Mouse (Mus musculus) cerebellum, adult 9-10 months (tissue): ENCODE data around the gene Ncapd2.

ENCODE experiments used
- DNase-seq: peaks from one replicate; pipeline ENCODE4 v3.0.0; 2022

Ncapd2 gene

GRCm38 (mm10) chr6:125191332-125192015 is at the start of gene Ncapd2, which contains the start of gene Mrpl51:
Gene Ncapd2, minus strand, starts transcription at chr6:125191701.
Gene Mrpl51, plus strand, starts transcription at chr6:125191801.
- peak; percentile 97 for DNase-seq

- DNase-seq, result no peak
These were observed 49.1 kb upstream of the Ncapd2 start for GRCm38 (mm10) chr6:125240617-125241016.

- DNase-seq, result no peak
These were observed 48.0 kb upstream of the Ncapd2 start for GRCm38 (mm10) chr6:125239547-125239946.

DNA sequence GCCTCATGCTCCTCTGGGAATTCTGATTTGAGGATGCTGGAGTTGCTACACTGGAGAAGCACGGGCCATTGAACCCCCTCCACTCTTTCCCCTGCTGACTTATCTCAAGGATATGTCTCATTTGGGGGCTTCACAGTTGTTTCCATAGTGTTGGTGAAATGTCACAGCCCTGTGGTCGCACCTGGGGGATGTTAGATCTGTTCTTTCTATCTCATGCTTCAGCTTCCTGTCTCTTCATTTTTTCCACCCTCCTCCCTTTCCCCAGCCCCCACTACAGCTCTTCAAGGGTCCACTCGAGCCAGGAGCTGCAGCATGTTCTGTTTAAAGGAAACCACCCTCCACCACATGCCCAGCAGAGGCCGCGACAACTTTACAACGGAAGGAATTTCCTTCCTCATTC is 46.9 kb upstream of the Ncapd2 start:
- no peak for DNase-seq

DNA sequence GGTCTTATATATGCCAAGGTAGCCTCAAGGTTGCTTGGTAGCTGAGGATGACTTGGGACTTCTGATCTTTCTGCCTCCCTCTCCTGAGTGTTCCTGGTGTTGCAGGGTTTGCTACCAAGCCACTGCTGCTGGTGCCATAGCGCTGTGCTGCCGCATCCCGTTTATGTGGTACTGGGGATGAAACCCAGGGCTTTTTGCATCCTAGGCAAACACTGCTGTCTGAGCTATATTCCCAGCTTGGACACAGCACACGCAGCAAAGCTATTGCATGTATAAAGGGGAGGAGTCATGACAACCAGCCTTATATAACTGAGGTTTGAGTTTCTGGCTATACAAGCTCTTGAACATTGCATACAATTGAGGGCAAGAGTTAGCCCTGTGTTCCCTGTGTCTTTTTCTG is 45.9 kb upstream of the Ncapd2 start:
- DNase-seq, result no peak

DNA sequence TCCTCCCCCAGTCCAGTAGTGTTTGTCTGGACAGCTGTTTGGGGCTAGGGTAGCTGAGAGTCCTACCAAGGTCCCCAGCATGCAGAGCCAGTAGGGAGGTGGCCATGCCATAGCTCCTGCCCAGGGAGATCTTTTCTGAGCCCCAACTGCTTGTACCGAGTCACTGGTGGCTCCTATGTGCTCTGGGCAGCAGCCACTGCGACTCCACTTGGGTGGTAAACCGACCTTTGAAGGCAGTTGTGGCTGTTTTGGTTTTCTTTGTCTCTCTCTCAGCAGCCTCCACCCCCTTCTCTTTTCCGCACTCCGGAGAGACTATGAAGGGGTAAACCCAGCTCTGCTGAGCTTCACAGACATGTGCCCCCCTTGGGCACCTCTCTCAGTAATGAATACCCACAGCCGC is 45.3 kb upstream of the Ncapd2 start, which contains the start of gene Cd27:
TSS of gene Cd27 (minus strand) at position 229 of the 400 bp plus-strand sequence.
- DNase-seq, result no peak

DNA sequence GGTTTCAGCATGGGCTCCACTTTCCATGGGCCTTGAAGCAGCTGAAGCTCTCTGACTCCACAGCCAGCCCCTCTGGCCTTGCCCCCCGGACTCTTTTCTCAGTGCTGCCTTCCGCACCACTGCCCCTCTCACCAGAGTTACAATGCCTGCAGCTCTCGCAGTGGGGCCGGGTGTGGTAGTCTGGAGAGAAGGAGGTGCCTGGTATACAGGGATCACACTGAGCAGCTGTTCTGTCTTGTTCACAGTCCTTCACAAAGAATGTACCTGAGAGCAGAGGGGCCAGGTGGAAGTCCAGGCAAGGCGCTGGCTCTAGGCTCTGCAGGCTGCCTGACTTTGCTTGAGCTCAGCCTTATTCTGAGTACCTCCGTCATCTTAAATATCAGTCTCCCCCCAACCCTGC is 44.8 kb upstream of the Ncapd2 start:
- DNase-seq, result no peak

DNA sequence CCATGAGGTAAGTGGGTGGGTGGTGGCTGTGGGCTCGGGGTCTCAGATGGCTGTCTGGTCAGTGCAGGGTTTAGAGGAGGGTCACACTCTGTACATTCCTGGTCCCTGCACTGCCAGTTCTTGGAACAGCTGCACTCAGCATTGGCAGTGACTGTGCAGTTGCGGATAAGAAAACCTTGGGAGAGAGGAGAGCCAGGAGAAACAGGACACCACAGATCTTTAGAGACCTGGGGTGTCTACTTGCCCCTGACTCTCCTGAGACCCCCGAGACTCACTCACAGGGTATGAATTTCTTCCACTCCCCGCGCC is 43.0 kb upstream of the Ncapd2 start:
- no peak for DNase-seq

- DNase-seq, result no peak
These were observed 42.5 kb upstream of the Ncapd2 start for GRCm38 (mm10) chr6:125233816-125234519.

DNA sequence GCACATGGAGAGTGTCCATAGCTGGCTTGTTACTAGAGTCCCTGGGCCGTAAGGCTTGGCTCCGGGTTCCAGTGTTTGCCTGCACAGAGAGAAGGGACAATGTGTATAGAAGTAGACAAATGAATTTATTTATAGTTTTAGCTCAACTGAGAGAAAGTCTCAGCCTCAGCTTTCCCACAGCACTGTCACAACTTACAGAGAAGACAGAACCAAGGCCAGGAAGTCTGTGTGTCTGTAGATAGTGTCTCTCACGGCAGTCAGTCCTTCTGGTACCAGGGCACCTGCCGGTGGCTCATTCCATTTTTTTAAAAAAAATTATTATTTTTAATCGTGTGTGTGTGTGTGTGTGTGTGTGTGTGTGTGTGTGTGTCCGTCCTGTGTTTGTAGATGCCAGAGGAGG is 41.0 kb upstream of the Ncapd2 start:
- no peak for DNase-seq

GRCm38 (mm10) chr6:125232045-125232437 is 40.5 kb upstream of the Ncapd2 start:
- DNase-seq, result no peak

DNA sequence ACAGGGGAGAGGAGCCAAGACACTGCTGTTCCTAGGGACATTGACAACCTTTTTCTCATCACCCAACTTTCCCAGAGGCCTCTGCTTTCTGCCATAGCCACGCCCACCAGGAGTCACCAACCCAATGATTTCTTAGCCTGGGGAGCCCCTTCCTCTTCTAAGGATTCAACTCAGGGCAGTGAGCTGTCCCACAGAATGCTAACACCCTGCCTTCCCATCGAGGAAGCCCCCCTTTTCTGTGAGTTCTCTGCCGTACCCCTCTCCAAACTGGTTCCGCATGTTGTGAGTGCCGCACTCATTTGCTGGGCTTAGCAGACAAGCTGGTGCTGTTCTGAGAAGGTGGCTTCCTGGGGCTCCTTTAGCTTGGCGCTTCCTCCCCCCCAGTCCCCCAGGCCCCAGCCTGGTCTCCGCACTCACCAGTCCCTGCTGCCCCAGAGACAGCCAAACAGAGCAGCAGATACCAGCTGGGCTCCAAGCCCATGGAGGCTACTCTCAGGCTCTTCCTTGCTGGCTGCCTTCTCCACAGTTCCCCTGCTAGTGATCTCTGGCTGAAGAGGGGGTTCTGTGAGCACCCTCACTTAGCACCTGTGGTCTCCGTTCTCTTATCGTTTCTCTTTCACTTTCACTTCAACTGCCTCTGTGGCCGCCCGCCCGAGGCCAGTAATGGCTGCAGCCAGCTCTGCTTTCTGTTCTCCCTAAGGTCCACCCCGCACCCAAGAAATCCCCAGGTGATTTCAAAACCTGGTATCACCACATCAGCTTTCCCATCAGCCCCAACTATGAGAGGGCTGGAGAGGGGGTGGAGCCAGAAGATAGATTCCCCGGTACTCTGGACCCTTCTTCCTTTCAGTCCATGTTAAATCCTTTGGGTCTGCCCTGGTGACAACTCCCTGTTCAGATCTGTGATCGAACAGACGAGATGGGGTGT is 39.9 kb upstream of the Ncapd2 start, which contains the start of gene Tapbpl:
TSS of gene Tapbpl (minus strand) at position 744 of the 928 bp plus-strand sequence.
- DNase-seq, result peak; percentile 75

- DNase-seq, result no peak
These were observed 39.1 kb upstream of the Ncapd2 start for GRCm38 (mm10) chr6:125230571-125230970.

GRCm38 (mm10) chr6:125225518-125226115 is 34.1 kb upstream of the Ncapd2 start:
- DNase-seq, result no peak

DNA sequence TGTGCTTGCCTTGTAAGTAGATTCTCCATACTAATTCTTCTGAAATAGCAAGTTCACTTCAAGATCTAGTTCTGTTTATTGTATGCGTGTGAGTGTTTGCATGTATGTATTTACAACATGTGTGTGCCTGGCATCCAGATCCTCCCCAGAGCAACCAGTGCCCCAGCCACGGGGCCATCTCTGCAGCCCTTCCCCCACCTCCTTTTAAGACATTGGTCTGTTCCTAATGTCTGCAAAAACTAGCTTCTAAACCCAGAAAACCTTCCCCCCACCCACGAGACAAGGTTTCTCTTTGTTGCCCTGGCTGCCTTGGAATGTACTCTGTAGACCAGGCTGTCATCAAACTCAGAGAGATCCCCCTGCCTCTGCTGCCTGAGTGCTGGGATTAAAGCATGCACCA is 31.1 kb upstream of the Ncapd2 start:
- DNase-seq, result no peak

DNA sequence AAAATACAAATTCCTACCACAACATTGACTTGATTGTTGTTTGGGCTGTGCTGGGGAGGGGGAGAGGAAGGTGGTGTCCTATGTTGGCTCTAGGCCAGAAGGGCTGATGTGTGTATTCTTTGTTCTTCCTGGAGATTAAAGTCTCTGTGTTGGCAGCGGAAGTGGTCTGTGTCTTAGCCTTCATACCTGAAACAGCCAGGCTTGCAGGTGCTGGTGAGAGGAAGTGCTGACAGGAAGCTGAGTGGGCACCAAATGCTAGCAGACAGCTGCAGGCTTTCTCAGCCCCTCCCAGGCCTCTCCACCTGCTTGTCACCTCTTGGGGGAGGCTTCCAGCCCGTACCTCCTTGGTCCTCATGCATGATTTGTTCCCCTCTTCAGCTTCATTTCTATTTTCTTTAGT is 30.6 kb upstream of the Ncapd2 start:
- no peak for DNase-seq

DNA sequence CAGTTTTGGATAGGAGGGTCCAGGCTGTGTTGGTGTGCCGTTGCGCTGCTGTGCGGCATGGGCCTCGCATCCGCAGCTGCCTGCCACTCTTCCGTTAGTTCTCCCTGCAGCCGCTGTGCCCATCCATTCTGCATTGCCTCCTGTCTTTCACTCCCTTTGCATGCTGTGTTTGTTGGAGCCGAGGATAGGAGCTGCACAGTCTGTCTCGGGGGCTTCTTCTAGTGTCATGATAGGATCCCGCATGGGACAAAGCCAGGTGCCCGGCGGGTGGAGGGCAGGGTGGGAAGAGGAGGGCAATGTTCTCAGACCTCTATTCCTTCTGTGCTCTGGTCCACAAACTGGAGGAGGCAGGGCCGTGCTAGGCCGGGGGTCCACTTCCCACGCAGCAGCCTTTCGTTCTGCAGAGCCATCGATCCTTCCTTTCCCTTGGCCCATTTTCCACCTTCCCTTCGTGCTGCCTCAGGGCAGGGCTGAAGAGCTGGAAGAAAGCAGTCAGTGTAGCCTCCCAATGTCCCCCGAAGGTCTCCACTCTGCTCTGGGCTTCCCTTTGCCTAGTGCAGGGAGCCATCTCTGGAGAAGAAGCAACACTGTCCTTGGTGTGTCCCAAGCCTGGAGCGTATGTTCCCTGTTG is 29.7 kb upstream of the Ncapd2 start:
- no peak for DNase-seq

GRCm38 (mm10) chr6:125218963-125219362 is 27.5 kb upstream of the Ncapd2 start:
- peak; percentile 79 for DNase-seq

DNA sequence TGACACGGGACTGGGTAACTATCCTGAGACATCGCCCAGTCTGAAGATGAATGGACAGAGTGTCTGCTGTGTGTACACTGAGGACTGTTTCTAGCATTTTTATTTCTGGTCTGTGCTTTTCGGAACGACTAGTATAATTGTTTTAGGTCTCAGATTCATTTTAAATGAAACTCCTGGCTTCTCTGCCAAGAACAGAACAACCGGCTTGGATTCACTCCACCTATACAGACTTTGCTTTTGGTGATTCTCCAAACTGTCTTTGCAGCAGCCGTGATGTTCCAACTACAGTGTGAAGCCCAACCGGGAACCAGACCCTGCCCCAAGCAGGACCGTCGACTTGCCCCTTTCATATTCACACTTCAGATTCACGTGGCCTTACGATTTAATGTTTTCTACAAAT is 26.4 kb upstream of the Ncapd2 start:
- DNase-seq, result peak; percentile 55

DNA sequence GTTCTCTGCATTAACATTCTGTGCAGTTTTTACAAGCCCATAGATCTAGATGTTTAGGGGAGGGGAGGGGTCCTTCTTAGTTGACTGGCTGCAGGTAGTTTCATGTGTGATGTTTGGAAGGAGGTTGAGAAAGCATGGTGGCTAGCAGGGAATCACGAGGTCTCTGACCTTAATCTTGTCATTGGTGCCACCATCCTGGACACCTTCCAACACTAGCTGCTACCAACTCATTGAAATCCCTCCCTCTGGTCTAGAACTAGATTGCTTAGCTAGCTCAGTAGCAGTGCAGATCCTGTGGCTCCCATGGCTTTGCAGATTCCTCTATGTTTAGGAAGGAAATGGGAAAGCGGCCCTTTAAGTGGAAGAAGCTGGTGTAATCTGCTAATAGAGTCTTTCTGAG is 25.4 kb upstream of the Ncapd2 start:
- DNase-seq, result peak; percentile 68

- peak; percentile 100 for DNase-seq
These were observed 23.9 kb upstream of the Ncapd2 start, which contains the start of gene Vamp1 for GRCm38 (mm10) chr6:125215148-125215954. Gene Vamp1, plus strand, starts transcription at chr6:125215551.

GRCm38 (mm10) chr6:125213715-125214114 is 22.2 kb upstream of the Ncapd2 start:
- DNase-seq, result no peak
